Mouse (Mus musculus) thymus, adult 2 months (tissue): ENCODE data around the gene Iqgap2.

Experiments
- CTCF ChIP-seq: fragments of 200-500 bp; IDR thresholded peaks from 2 replicates; pipeline ENCODE4 v1.5.1; 2012; ENCODE audit warnings: mild to moderate bottlenecking, control low read depth, low read length, moderate library complexity, borderline replicate concordance; ENCODE audit not compliant: control insufficient read depth, poor library complexity, insufficient read depth; ENCODE audit errors: extremely low read depth
- POLR2A ChIP-seq: fragments of 200-500 bp; IDR thresholded peaks from 2 replicates; pipeline ENCODE4 v1.6.1; 2012; ENCODE audit warnings: mild to moderate bottlenecking, low read length, control low read depth, moderate library complexity; ENCODE audit not compliant: control insufficient read depth, poor library complexity, insufficient read depth; ENCODE audit errors: extremely low read depth

DNA sequence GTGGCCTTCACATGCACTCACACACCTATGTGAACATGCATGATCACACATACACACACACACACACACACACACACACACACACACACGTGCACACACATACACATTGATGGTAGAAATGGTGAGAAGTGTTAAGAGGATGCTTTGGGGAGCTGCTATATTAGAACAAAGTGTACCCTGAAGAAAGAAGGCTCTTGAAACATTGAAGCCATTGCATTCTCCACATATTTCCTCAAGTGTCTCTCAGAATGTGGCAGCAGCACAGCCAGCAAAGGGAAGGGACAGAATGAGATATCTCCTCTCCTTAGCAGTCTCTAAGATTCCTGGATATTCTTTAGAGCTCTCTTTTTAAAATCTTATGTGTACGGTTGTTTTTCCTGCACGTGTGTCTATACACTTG, 270.2 kb downstream of the Iqgap2 start:
- TF ChIP-seq CTCF = no peak
- TF ChIP-seq POLR2A = no peak
